Mouse (Mus musculus) testis, adult 2 months (tissue): Measurements from ENCODE around the gene Actn1.

ENCODE experiments used
- CTCF ChIP-seq: fragments of 200-500 bp; IDR thresholded peaks from 2 replicates; pipeline ENCODE4 v1.5.1; 2012; ENCODE audit warnings: low read depth, mild to moderate bottlenecking, inconsistent platforms, low read length, moderate library complexity; ENCODE audit not compliant: control insufficient read depth, insufficient read depth, insufficient replicate concordance
- POLR2A ChIP-seq: fragments of 200-500 bp; IDR thresholded peaks from 2 replicates; pipeline ENCODE4 v1.6.1; 2012; ENCODE audit warnings: low read depth, mild to moderate bottlenecking, inconsistent platforms, low read length, moderate library complexity; ENCODE audit not compliant: control insufficient read depth

DNA sequence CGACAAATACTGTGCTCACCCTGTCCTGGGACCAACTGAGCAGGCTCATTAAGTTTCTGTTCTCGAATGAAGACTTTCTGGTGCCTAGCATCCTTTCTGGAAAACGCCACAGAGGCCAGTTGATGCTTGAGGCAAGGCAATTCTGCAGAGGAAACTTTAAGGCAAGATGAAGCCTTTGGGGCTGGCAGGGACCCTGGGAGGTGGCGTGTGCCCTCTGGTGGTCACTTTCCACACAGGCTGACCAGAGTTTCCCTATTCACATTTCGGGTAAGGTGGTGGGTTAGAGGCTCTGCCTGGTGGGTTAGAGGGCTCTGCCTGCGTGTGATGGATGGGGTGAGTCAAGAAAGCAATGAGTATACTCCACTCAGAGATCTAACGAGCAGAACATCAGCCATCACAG lies 118.7 kb downstream of the Actn1 start:
- peak; percentile 63; the same call in 1 of the 2 replicates for TF ChIP-seq CTCF
- TF ChIP-seq POLR2A, result no peak
